Mouse (Mus musculus) adipocyte (in vitro differentiated cells): Measurements from ENCODE around the gene Irgm1.
"Not testable (repeated sequence)": the region's sequence is repeated elsewhere in the genome, so short reads cannot be mapped to it uniquely, and the experiment has no call there.

ENCODE experiments used
- DNase-seq: peaks from one replicate; pipeline ENCODE4 v3.0.0-alpha.2; 2016; ENCODE audit warnings: low spot score

Irgm1 gene

DNA sequence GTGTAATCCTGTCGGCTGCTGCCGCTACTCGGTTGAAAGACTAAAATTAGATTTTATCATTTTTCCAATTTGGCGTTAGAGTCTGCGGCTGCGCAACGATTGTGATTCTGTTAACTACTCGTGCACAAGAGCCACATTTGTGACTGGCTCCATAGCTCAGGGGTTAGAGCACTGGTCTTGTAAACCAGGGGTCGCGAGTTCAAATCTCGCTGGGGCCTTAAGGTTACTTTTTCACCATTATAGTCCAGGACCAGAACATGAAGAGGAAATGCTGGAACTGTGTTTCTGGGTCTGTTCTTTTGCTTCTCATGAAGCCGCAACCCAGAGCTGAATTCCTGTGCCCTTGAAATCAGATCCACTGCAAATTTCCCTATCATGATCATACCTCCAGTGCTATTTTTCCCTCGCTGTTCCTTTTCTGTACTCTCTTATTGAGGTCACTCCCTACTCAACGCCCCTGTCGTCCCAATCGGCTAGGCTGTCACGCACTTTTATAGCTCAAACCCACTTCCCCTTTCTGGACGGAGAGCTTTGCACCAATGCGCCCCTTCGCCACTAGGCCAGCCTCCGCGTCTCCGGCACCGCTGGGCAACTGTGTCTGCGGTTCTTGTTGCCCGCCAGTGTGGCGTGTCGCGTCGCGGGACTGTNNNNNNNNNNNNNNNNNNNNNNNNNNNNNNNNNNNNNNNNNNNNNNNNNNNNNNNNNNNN is 17.9 kb downstream of the Irgm1 start:
- DNase-seq = peak; percentile 85

DNA sequence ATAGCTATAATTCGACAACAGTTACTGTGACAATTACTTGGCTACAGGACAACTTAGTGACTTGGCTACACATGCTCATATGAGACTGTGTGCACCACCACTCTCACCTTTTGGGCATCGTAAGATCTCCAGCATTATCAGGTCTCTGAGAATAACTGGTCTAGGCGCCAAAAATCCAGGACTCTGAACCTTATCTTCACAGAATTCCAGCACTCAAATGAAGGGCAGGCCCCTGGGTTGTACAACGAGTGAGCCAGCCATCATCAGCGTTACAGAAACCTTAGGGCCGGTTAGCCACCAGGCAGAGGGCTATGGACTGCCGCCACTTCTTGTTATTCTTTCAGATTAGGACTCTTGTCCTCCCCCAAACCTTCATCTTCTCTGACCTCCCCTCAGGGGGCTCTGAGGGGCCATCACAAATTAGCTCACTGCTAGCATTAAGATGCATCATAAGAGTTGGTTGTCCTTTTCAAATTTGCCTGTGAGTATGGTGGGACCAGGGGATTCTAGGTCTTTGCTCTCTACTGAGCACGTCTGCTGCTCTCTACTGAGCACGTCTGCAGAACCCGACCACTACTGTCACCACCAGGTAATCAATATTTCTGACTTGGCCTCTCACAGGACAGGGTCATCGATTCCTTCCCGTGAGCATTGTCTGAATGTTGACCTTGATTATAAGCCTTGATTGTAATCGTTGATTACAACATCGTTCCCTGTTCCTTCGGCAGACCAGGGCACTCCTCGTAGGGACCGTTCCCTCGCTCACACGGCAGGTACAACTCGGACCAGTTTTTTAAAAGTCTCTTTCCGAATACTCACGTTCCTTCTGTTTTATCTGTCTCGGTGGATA is 18.6 kb downstream of the Irgm1 start:
- DNase-seq = no peak

DNA sequence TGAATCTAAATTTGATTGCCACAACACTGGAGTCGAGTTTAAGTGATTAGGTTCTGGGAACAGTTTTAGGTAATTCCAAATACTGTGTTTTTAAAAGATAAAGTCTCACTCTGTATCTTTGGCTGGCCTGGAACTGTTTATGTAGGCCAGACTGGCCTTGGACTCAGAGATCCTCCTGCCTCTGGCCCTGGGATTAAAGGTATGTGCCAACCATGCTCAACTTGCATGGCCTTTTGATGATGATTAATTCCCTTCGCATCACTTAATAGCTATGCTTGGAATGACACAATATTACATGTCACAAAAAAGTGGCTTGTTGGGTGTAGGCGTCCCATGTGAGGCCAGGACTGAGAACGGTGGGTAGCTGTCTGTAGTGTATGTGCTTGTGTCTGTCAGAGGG is 19.3 kb downstream of the Irgm1 start:
- no peak for DNase-seq

DNA sequence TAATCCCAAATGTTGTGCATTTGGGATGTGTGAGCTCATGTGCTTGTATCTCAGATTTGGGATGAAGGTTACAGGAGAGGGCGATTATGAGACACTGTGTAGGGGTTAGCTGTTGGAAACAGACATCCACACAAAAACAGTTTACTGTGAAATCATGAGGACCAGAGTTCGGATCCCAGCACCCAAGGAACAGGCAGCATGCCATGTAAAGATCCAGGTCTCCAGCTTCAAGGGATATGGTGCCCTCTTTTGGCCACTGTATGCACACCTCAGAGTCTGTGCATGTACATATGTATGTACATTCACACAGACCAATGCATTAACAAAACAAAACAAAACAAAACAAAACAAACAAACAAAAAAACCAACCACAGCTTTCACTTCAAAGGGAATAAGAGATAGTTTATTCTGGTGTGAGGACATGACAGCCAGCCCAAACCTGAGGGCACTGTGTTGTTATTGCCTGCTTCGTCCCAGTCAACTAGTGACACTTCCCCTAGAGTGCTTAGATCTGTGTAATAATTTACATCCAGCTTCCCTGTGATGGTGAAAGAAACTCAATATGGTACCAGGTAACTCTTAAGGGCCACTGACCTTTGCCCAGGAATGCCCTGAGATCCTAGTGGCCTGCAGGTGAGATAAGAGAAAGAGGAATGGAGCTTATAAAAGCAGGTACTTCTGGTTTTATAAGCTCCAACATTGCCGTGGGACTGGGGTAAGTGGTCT is 20.1 kb downstream of the Irgm1 start:
- no peak for DNase-seq

DNA sequence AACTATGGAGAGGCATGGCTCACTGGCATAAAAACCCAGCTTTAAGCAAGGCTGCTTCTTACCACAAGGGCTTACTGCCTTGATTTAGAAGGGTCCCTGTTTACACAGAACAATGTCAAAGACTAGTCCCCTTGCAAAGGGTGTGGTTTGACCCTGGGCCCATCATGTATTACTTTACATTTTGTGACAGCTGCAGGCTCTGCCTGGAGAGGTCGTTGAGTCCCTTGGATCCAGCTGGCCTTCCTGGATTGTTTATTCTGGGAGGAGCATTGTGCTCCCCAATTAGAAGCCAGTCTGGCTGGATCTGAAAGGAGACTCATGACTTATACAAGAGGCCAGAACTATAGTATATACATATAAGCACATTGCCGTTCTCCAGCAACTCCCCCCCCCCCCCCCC is 21.2 kb downstream of the Irgm1 start:
- DNase-seq = no peak

DNA sequence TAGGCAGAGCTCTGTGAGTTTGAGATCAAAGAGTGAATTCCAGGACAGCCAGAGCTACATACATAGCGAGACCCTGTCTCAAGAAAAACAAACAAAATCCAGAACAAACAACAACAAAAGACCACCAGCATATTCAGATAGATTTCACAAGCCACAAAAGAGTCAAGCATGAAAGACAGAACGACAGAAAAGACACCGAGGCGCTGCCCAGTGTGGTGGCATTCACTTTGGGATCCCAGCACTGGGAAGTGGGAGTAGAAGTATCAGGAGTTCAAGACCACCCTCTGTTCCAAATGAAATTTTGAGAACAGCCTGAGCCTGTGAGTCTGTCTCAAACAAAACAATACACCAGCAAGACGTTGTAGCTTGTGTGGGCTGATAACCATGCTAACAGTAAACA is 24.6 kb downstream of the Irgm1 start:
- no peak for DNase-seq

DNA sequence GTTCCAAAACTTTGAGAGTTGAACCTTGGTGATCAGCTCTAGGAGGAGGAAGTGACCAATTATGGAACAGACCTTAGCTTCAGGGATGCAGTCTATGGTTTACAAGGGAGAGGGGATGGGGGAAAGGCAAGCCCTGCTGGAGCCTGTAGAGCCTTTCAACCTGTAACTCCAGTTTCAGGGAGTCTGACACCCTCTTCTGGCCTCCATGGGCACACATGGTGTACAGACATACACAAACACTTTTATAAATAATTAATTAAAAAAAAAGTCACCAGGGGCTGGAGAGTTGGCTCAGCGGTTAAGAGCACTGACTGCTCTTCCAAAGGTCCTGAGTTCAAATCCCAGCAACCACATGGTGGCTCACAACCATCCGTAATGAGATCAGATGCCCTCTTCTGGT is 25.1 kb downstream of the Irgm1 start:
- not testable (repeated sequence) for DNase-seq

DNA sequence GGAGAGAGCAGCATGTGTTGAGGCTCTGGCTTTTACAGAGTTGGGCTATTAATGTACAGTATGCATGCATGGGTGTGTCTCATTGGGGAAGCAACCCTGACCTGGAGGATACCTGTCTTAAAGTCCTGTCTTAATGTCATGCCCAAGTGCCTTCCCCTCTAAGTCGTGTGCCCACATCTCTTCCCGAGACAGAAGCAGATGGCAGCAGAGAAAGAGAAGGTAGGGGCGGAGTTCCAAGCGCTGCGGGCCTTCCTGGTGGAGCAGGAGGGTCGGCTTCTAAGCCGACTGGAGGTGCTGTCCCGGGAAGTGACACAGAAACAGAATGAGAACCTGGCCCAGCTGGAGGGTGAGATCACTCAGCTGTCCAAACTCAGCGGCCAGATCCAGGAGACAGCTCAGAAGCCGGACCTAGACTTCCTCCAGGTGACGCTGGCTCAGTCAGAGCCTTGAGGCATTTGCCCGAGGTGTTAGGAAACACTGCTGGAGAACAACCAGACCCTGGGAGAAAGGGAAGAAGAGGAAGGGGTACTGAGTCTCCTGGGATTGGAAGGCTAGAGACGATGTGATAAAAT is 26.2 kb downstream of the Irgm1 start:
- DNase-seq = no peak

DNA sequence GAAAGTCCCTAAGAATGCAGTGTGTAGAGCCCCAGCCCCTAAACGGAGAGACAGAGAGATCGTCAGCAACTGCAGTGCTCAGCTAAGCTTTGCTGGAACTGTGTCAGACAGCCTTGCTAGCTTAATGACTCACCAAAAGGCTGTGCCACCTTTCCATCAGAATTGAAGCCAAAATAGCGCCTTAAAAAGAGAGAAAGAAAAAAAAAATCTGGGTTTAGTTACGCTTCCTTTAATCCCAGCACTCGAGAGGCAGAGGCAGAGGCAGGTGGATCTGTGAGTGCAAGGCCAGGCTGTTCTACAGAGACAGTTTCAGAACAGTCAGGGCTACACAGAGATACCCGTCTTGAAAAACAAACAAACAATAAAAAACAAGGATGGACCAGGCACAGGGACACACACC is 27.2 kb downstream of the Irgm1 start:
- DNase-seq = no peak

DNA sequence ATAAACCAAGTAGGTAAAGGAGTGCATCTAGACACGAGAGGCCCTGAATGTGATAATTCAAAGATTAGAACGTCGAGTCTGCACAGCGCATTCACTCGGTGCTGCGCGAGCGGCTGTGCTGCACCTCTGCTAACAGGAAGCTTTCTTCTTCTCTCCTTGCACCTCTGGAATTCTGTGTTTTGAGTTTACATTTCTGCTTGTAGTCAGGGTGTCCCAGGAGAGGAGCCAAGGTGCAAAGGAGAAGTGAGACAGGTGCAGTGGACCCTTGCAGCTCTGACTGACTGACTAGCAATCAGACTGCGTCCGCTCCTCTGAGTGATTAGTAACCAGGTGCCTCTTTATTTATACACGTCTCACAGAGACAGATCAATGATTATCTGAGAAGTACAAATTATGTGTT is 28.3 kb downstream of the Irgm1 start:
- DNase-seq = no peak

DNA sequence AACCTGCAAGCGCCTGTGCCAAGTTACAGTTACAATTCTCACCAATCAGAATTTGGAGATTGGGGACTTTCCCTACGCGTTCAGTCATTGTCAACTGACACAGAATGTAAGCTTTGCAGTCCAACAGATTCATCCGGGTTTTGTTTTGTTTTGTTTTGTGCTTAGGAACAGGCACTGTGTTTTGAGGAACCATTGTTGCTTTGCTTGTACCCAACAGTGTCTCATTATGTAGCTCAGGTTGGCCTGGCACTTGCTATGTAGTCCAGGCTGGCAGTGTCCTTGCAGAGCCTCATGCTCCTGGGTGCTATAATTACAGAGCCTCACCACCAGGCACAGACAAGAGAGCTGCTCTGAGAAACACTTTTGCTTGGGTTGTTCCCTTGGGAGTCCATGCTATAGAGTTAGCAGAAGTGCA is 29.1 kb downstream of the Irgm1 start:
- no peak for DNase-seq

DNA sequence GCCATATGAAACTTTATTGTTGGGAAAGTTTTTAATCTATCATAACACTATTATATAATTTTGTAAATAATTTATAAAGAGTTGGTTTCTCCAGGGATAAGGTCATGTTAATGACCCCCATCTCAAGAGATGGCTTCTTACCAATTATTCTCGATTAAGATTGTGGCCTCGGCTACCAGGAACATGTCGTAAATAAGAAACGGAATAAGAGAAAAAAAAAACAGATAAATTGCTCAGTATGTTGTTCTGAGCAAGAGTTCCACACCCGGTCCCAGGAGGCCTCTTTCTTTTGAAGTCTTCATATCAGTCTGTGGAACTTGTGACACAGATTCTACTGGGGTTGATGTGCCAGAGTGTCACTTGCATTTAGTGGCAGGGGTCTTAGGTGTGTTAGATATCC is 30.3 kb downstream of the Irgm1 start:
- DNase-seq = no peak

DNA sequence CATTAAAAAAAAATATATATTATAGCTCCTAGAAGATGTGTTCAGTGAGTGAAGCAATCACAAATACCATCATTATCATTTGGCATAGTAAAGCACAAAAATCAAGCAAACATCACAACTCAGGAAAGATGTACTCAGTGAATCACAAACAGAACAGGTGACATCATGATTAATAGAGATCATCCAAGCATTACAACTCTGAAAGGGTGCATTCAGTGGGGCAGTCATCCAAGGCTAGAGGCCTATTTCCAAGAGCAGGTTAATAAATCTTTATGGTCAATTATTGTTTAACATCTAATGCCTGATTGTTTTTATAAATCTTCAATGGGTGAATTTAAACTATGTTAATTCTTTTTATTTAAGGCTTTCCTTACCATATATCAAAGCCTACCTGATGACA is 30.7 kb downstream of the Irgm1 start:
- no peak for DNase-seq

DNA sequence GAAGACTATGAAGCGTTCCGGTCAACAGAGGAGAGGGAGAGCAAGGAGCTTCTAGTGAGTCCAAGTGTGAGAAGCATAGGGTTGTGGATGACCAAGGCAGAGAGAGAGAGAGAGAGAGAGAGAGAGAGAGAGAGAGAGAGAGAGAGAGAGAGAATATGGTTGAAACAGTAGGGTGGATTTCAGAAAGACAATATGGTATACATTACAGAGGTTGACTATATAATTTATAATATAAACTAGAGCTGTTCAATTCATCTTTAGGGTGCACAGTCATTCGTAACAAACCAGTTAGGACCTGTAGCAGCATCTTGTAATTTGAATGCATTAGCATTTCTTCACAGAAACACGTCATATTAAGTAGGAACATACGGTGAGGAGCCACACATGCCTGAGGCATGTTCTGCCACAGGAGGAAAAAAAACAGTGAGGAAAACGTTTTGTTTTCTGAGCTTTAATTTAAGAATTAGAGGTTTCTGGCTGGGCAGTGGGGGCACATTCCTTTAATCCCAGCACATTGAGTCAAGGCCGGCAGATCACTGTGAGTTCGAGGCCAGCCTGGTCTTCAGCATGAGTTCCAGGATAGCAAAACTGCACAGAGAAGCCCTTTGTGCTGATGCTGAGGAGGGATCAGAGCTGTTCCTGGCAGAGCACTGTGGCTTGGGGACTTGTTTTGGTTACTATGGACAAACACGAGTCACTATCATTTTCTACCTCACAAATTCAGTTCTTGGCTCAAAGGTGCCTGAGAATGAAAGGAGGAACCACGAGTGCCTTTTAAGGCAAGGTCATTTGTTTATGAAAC is 32.4 kb downstream of the Irgm1 start:
- DNase-seq = no peak

DNA sequence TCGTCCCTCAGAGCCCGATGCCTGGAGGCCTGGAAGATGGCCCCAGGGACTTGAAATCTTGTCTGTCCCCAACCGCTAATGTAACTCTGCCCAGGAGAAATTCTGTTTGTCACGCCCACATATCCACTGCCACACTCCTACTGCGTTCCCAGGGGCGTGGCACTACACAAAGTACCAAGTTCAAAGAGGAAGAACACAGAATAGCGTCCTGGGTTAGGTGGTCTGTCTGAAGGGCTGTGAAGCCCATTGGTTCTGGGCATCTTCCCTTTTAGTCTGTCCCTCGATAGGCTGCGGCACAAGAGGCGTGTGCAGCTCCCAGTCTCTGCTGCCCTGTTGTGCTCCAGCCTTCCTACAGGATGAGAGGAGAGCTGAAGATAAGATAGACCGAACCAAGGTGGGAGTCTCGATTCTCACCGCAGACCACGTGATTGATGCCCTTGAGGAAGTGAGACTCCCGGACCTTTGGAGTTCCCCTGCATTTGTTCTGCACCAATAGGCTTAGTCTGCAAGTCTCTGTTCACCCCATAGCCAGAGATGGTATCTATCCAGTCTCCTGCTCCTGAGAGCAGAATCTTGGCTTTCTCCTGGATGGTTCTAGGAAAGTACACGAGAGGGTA is 33.2 kb downstream of the Irgm1 start:
- DNase-seq = peak; percentile 32

DNA sequence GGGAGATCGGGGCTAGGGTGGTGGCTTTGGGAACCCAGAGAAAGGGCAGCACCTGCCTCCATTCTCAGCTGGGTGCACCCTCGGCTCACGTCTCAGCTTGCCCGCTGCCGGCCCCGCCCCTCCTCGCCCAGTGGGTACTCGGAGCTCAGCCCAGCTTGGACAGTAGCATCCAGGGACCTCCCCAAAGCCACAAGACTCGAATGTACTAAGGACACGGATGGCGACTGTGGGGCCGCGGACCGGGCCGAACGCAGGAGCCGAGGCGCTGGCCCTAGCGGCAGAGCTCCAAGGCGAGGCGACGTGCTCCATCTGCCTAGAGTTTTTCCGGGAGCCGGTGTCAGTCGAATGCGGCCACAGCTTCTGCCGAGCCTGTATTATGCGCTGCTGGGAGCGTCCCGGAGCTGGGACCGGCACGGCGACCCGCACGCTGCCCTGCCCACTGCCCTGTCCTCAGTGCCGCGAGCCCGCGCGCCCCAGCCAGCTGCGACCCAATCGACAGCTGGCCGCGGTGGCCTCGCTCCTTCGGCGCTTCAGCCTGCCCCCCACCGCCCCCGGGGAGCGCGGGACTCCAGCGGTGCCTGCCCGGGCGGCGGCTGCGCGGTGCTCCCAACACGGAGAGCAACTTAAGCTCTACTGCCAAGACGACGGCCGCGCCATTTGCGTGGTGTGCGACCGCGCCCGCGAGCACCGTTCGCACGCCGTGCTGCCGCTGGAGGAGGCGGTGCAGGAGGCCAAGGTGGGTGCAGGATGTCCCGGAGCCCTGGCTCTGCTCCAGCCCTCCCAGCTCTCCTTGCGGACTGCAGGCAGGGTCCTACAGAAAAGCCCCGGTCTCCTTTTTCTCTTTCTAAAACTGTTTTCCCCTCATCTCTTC is 33.9 kb downstream of the Irgm1 start:
- no peak for DNase-seq

DNA sequence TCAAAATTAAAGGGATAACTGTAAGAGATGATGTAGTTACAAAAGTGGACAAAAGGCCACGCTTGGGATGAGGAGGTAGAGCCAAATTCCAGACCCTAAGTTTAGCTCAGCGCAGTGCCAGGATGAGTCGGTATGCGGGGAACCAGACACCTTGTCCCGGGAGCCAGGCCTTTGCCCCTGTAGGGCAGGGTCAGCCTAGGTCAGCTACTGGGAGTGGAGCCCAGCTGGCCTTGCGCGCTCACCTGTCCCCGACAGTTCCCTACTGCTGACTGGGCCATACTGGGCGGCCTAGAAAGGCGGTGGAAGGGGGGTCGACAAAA is 34.5 kb downstream of the Irgm1 start:
- DNase-seq = no peak

DNA sequence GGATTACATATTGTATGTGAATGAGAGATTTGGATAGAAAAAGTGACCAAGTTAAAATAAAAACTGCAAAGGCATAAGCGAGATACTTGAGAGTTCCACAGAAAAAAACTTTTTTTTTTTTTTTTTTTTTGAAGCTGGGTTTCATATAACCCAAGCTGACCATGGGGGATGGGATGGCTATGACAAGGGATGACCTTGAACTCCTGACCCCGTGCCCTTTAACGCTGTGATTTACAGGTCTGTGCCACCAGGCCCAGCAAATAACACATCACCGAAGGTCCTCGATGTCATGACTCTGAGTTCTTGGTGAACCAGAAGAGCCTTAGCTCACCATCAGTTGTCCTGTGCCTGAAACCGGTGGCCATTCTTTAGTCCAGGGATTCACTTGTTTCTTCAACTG is 35.6 kb downstream of the Irgm1 start:
- DNase-seq = no peak

DNA sequence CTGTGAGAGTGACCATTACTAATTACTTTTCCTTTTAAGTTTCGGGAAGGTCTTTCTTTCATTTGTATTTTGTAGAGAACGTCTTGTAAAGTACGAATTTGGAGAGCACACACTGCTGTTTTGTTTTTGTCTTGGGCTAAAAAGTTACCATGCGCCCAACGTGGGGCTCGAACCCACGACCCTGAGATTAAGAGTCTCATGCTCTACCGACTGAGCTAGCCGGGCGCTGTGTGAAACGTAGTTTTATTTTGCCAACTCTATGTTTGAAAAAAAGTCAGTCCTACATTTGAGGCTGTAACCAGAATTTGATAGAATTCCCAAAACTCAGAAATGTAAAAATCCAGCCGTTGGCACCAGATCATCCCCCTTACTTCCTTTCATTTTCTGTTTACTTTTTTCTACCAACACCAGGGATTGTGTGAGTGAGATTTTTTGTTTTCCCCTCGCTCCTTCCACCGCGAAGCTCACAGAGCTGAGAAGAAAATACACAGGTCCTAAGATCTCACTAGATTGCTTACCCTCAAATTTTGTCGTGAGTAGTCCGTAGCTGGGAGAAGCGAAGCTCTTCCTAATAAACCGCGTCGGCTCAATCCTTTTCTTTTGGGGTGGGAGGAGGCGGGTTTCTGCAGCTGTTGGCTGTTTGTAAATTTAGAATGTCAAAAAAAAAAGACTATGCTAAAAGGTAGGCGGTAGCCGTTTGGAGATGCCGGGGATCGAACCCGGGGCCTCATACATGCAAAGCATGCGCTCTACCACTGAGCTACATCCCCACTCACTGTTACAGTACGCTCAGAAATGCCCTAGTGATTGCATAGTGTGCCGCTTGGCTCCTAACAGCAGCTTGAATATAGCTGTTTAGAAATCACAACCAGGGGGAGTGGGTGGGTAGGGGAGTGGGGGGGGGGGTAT is 37.5 kb downstream of the Irgm1 start:
- DNase-seq = peak; percentile 92
